8 mouse cellular contexts compared by ENCODE assay signal in the genomic region with DNA sequence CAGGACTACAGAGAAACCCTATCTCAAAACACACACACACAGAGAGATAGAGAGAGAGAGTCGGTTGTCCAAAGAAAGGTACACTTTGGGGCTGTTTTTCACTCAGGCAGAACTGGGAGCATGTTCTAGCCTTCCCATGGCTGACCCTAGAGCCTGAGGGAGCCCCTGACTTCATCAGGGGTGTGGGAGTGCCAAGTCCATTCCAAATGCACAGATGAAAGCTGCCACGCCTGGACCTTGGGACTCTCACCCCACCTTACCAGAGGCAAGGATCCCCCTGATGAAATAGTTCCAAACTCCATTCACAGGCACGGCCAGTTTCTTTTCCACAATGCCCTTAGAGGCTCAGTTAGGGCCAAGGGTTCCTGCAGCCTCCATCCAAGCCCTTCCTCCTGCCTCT. TPM values are rescaled to one million over a fixed set of nuclear protein-coding genes. Genes with fewer than 3 reads are reported as not detected.
DNase-seq lines count a peak whose midpoint lies in the region; ATAC-seq and TF ChIP-seq lines count a peak whose summit lies in the region.
"Had no signal": no experiment of that assay in that cellular context is flagged by ENCODE, and none has a peak within 500 bp of the region (broad histone marks: within the 10 kb centered on the region; RNA-seq: fewer than 3 reads in every experiment).

No protein-coding gene starts in this region.

- H3K4me3 ChIP-seq in heart, embryonic 14.5 days (ENCODE audit: control insufficient read depth in 1 of 2, insufficient read depth in 1 of 2, low read depth in 1 of 2, low read length in 2 of 2) = no peak overlapping the region
- H3K4me3 ChIP-seq in neural tube, embryonic 11.5 days (ENCODE audit: low read depth, low read length) = no peak overlapping the region; the same call in 1 of the 2 replicates
- no peak overlapping the region for H3K4me3 ChIP-seq in limb, embryonic 13.5 days
- H3K4me3 ChIP-seq in cerebellum, adult 2 months (replicated peaks; ENCODE audit: insufficient read depth, low read depth, low read length) = no peak overlapping the region

- H3K9me3 ChIP-seq in heart, embryonic 14.5 days (ENCODE audit: control insufficient read depth, low read length) = no peaks in the 10 kb centered on the region
- no peaks in the 10 kb centered on the region for H3K9me3 ChIP-seq in neural tube, embryonic 11.5 days (ENCODE audit: control insufficient read depth, low read length)
- no peaks in the 10 kb centered on the region for H3K9me3 ChIP-seq in limb, embryonic 13.5 days

- peak overlapping the region; percentile 92 for H3K4me2 ChIP-seq in heart, embryonic 14.5 days (ENCODE audit: low read length)
- H3K4me2 ChIP-seq in neural tube, embryonic 11.5 days (ENCODE audit: low read depth) = 0 out of 2 replicates have a peak overlapping the region, but pooled peaks have one; percentile 95
- peak overlapping the region; percentile 81; the same call in 1 of the 2 replicates for H3K4me2 ChIP-seq in limb, embryonic 13.5 days (replicated peaks)

- TF ChIP-seq POLR2A in cerebellum, adult 2 months (IDR thresholded peaks at IDR 0.05; ENCODE audit: borderline replicate concordance, insufficient read depth, low read length) = no peak

- intact Hi-C loops in heart, postnatal 10 days (cut with DNase I) = no loop called here

- ATAC-seq in heart, embryonic 14.5 days (ENCODE audit: insufficient number of reproducible peaks, insufficient read depth, low FRiP score, low read depth) = no peak
- no peak for ATAC-seq in neural tube, embryonic 11.5 days (ENCODE audit: insufficient read depth, low FRiP score, low TSS enrichment)
- ATAC-seq in limb, embryonic 13.5 days (ENCODE audit: low FRiP score, low read depth) = no peak

- no peak for TF ChIP-seq CTCF in cerebellum, adult 2 months (IDR thresholded peaks at IDR 0.05; ENCODE audit: borderline replicate concordance, insufficient read depth, low read depth, low read length)

- peaks cover 26% of the 10 kb centered on the region for H3K36me3 ChIP-seq in heart, embryonic 14.5 days (ENCODE audit: control insufficient read depth, insufficient read depth, low read length)
- H3K36me3 ChIP-seq in neural tube, embryonic 11.5 days (ENCODE audit: control insufficient read depth, insufficient read depth, low read length) = peaks cover 2% of the 10 kb centered on the region
- H3K36me3 ChIP-seq in limb, embryonic 13.5 days = peaks cover 25% of the 10 kb centered on the region

- peaks cover 8 to 9% of the 10 kb centered on the region in 2 experiments for H3K4me1 ChIP-seq in heart, embryonic 14.5 days (ENCODE audit: control insufficient read depth in 2 of 2, insufficient read depth in 2 of 2, low read length in 2 of 2)
- peaks cover 3% of the 10 kb centered on the region; the same call in 1 of the 2 replicates for H3K4me1 ChIP-seq in neural tube, embryonic 11.5 days (ENCODE audit: control insufficient read depth, insufficient read depth, low read length)
- H3K4me1 ChIP-seq in limb, embryonic 13.5 days = peaks cover 21% of the 10 kb centered on the region
- peaks cover 27% of the 10 kb centered on the region for H3K4me1 ChIP-seq in cerebellum, adult 2 months (ENCODE audit: control insufficient read depth, insufficient read depth, low read length)

- peak overlapping the region in 1 of 2 experiments; percentile 85; a peak in 1 of 4 replicates for H3K27ac ChIP-seq in heart, embryonic 14.5 days (replicated peaks in 1 of 2; ENCODE audit: control insufficient read depth in 1 of 2, insufficient read depth in 1 of 2, low read depth in 2 of 2, low read length in 2 of 2)
- no peak overlapping the region for H3K27ac ChIP-seq in neural tube, embryonic 11.5 days (ENCODE audit: low read depth, low read length)
- H3K27ac ChIP-seq in limb, embryonic 13.5 days = no peak overlapping the region
- no peak overlapping the region for H3K27ac ChIP-seq in cerebellum, adult 2 months (ENCODE audit: insufficient read depth, low read length)

- no peak for DNase-seq in heart, postnatal 10 days
- no peak for DNase-seq in neural tube, embryonic 11.5 days (ENCODE audit: low spot score)
- no peak for DNase-seq in neural tube, embryonic 10.5 days (ENCODE audit: extremely low spot score, low spot score)
- DNase-seq in cerebellum, adult 2 months = no peak
- DNase-seq in urinary bladder, postnatal 25 days (ENCODE audit: low spot score) = no peak
- DNase-seq: lung, embryonic 14.5 days had no signal

- 75% methylated on average over 3 of the region's 3 CpGs for WGBS in heart, embryonic 14.5 days
- WGBS in neural tube, embryonic 11.5 days = 89% methylated on average over 3 of the region's 3 CpGs
- WGBS in limb, embryonic 13.5 days = 85% methylated on average over 3 of the region's 3 CpGs
- WGBS in cerebellum, adult 2 months = 89% methylated on average over 3 of the region's 3 CpGs

- H3K9ac ChIP-seq in heart, embryonic 14.5 days (ENCODE audit: low read length) = no peak overlapping the region
- H3K9ac ChIP-seq in neural tube, embryonic 11.5 days (ENCODE audit: low read length) = no peak overlapping the region
- no peak overlapping the region for H3K9ac ChIP-seq in limb, embryonic 13.5 days

- H3K27me3 ChIP-seq in heart, embryonic 14.5 days (ENCODE audit: control insufficient read depth, insufficient read depth, low read length) = no peaks in the 10 kb centered on the region
- no peaks in the 10 kb centered on the region for H3K27me3 ChIP-seq in neural tube, embryonic 11.5 days (ENCODE audit: control insufficient read depth, insufficient read depth, low read length)
- H3K27me3 ChIP-seq in limb, embryonic 13.5 days = no peaks in the 10 kb centered on the region
- H3K27me3 ChIP-seq in cerebellum, adult 2 months (ENCODE audit: control insufficient read depth, insufficient read depth, low read length) = no peaks in the 10 kb centered on the region

RNA-seq across cellular contexts. Expression of a gene that starts 1.0 kb away (rescaled TPM):
- 10.8 TPM in 2 replicates for polyA plus RNA-seq in heart, embryonic 14.5 days (2014; fragmentation: Nextera tagmentation; extraction: Ambion mirVana)
- total RNA-seq in heart, postnatal 10 days (2021) = 10 to 100 TPM; 35.4 to 70.2 TPM
- polyA plus RNA-seq in neural tube, embryonic 11.5 days (2014; fragmentation: Nextera tagmentation; extraction: Ambion mirVana) = 9.6 and 12.1 TPM in 2 replicates
- 14.1 and 16.3 TPM in 2 replicates for polyA plus RNA-seq in limb, embryonic 13.5 days (2015; fragmentation: Nextera tagmentation; extraction: Ambion mirVana)
- 53.3 and 54.8 TPM in 2 replicates for polyA plus RNA-seq in cerebellum, adult 2 months (2012; rRNA removed)

RNA-seq across cellular contexts. Expression of a gene that starts 59.3 kb away (rescaled TPM):
- polyA plus RNA-seq in heart, embryonic 14.5 days (2014; fragmentation: Nextera tagmentation; extraction: Ambion mirVana) = 12.3 and 12.6 TPM in 2 replicates
- 10 to 100 TPM; 25.3 to 27.9 TPM for total RNA-seq in heart, postnatal 10 days (2021)
- polyA plus RNA-seq in neural tube, embryonic 11.5 days (2014; fragmentation: Nextera tagmentation; extraction: Ambion mirVana) = 15.3 and 16.1 TPM in 2 replicates
- polyA plus RNA-seq in limb, embryonic 13.5 days (2015; fragmentation: Nextera tagmentation; extraction: Ambion mirVana) = 11.1 and 11.6 TPM in 2 replicates
- polyA plus RNA-seq in cerebellum, adult 2 months (2012; rRNA removed) = 15.8 and 16.7 TPM in 2 replicates
